Mouse (Mus musculus): Measurements from ENCODE around the gene Zfp869.

DNA sequence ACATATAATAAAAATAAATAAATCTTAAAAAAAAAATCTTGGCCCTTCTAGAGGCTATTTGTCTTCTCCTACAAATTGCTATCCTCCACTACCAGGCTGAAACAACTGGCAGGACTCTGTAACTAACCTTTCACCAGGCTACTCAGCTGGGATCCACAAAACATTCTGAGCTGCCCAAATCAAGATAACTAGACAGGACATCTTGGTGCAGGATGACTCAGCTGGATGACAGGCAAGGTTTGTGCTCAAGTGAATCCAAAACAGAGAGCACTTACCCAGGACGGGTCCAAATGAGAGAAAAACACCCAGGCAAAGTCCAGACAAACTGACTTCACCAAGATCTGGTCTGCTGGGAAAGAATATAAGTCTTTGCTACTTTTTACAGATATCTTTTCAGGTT is 25.0 kb upstream of the Zfp869 start:
- TF ChIP-seq EP300 (optimal IDR thresholded peaks at IDR 0.05) (no peak), CTCF (IDR thresholded peaks at IDR 0.05; ENCODE audit: low read depth) (no peak)

All from stomach, postnatal 0 days (tissue).